Mouse (Mus musculus) T-cell, adult 66 days (primary cell): ENCODE data around the gene Gm17349. TPM values are rescaled to one million over a fixed set of nuclear protein-coding genes. Genes with fewer than 3 reads are reported as not detected.

Experiments used
- total RNA-seq, 2 experiments: library from RNA; stranded (reverse); gene quantifications; 3 replicates in 1 of 2; 4 replicates in 1 of 2; pipeline ENCODE4 v1.2.4; 2023

The Gm17349 gene
- 1 to 10 TPM in 1 of 2 experiments, not detected in 1; 4.3 TPM for total RNA-seq

DNA sequence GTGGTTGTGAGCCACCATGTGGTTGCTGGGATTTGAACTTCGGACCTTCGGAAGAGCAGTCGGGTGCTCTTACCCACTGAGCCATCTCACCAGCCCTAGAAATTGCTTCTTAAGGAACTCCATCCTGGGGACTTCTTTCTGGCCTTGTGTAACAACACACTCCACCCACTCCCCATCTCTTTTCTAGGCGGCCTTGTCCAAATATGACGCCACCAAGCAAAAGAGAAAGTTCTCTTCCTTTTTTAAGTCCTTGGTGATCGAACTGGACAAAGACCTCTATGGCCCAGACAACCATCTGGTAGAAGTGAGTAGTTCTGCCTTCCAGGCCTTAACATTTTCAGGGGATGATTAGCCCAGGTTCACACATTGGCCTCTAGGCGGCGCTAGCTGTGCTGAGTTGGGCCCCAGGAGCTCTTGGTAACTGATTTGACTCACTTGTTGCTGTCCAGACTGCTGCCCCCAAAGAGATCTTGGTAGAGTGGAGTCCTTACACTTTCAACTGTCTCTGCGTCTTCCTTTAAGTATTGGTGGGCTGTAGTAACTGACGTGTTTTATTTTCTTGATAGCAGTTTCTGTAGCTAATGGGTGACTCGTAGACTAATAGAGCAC lies at the start of gene Gm17349:
Gene Gm17349, minus strand, starts transcription at position 51 of the 609 bp plus-strand sequence.

DNA sequence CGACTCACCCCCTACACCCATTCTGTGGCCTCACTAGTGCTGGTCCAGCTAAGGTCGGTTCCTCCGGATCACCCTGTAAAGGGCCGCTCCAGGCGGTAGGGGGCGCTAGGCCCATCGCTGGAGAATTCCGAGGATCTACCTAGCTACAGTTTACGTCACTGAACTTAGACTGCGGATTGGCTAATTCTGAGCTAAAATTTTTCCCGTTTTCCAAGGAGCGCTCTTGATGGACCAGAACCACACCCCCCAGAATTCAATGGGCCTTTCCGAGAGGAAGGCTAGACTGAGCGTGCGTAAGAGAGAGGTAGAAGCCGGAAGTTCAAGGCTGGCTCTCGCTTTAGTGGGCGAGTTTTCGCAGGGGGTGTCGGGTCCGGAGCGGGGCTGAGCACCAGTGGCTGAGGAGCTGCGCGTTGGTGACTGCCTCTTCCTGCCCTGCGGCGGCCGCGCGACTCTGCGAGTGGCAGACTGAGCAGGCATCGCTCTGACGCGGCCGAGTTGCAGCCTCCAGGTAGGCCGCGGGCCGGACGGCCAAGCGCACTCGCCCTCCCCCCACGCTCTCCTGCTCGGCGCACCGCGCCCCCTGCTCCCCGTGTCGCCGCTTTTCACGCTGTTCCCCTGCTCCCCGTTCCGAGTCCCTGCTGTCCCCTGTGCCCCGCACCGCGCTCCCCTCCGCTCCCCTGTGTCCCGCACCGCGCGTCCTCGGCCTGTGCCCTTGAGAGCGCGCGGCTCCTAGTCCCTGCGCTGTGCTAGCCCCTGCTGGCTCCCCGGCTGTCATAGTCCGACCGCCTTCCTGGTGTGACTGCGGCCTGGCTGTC lies 20.3 kb upstream of the Gm17349 start, which contains the start of gene Cox14:
Gene Cox14, plus strand, starts transcription at position 278 of the 815 bp plus-strand sequence.

DNA sequence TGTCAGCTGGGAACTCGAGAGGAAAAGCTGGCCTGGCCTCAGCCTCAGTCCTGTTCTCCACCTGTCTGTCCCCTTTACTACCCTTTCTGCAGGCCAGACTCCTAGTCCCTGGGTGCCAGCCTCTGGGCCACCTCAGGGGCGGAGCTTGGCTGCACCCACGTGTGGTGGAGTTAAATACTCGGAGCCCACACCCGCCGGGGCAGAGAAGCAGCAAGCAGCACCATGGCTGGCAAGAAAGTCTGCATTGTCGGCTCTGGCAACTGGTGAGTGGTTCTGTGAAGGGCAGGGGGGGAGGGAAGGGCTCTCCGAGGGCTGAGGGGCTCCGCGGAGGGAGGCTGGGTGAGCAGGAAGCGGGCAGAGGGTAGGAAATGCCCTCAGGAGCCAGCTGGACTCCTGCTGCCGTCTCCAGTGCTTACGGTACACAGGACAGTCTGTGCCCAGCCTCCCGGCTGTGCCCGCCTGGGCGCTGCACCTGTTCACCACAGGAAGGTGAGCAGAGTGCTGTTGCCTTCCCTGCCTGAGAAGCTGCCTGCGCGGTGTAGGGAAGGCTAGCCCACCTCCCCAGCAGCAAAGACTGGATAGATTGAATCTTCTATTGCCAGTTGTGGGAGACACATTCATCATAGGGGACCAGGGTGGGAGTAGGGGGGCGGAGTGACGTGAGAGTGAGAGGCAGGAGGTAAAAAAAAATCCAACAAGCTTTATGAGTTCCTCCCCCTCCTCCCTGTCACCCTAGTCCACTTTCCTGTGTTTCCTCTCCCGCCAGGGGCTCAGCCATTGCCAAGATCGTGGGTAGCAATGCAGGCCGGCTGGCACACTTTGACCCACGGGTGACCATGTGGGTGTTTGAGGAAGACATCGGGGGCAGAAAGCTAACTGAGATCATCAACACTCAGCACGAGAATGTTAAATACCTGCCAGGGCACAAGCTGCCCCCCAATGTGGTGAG lies 12.4 kb upstream of the Gm17349 start, which contains the start of gene Gpd1:
Gene Gpd1, plus strand, starts transcription at position 130 of the 949 bp plus-strand sequence.

DNA sequence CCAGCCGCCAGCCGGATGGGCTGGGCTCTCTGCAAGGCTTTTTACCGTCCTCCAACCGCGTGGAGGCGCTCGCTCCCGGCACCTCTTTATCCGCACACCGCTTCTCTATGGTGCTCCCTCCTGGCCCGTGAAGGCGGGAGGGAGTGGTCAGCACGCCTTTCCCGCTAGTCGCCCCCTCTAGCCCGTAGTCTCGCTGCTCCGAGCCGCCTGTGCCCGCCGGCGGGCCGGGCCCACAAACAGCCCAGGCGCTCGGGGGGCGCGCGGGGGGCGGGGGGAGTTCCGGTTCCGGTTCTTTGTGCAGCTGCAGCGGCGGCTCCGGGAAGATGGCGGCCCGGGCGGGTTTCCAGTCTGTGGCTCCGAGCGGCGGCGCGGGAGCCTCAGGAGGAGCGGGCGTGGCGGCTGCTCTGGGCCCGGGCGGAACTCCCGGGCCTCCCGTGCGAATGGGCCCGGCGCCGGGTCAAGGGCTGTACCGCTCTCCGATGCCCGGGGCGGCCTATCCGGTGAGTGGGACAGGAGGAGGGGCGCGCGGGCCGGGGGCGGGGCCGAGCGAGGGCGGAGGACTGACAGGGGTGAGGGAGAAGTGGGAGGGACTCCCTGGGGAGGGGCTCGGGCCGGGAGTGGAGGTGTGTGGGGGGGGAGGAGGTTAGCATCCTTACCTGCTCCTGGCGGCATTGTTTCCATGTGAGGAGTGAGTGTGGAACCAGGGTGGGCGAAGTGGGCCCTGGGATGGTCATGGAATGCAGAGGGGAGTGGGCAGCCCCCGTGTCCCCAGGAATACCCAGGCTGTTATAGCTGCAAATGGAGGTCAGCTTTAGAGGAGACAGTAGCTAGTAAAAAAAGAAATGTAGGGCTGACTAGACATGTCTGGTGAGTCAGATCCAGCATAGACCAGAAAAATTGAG lies 3.0 kb downstream of the Gm17349 start, which contains the start of gene Smarcd1:
Gene Smarcd1, plus strand, starts transcription at position 131 of the 902 bp plus-strand sequence.

DNA sequence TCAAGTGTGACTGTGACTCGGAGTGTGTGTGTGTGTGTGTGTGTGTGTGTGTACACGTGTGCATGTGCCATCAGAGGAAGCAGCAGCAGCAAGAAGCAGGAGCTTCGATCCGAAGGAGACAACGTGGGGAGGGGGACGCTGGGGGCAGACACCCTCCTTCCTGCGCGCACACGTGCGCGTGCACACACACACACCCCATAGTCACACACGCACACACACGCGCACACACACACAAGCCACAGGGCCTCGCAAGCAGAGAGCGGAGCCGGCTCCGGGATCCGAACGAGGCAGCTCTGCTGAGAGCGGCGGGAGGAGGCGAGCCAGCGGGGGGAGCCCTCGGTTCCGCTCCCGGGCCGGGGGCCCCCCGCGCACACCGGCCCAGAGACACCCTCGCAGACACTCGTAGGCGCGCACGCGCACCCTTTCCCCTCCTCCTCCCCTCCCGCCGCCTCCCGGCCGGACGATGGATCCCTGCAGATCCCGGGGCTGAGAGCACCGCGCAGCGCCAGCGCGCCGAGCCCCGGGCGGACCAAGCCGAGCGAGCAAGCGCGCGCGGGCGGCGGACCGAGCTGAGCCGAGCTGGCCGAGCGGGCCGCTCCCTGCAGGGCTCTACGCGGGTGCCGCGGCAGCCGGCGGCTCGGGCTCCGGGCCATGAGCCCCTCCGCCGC lies 35.0 kb downstream of the Gm17349 start, which contains the start of gene Asic1:
Gene Asic1, plus strand, starts transcription at position 215 of the 668 bp plus-strand sequence.

Other genes starting within 250 kb of the Gm17349 start
- gene Nckap5l, start 247.7 kb downstream of the Gm17349 start, total RNA-seq = 10 to 100 TPM; 44.1 to 45.4 TPM
- gene Bcdin3d, start 230.8 kb downstream of the Gm17349 start, total RNA-seq = 10 to 100 TPM in 1 of 2 experiments, 1 to 10 TPM in 1; 9.6 to 10.7 TPM
- gene Faim2, start 177.3 kb downstream of the Gm17349 start, total RNA-seq = not detected
- gene Aqp2, start 126.4 kb downstream of the Gm17349 start, total RNA-seq = not detected
- not detected for gene Aqp5, start 114.7 kb downstream of the Gm17349 start, total RNA-seq
- not detected for gene Aqp6, start 104.1 kb downstream of the Gm17349 start, total RNA-seq
- 10 to 100 TPM; 31.1 to 51.2 TPM for gene Racgap1, start 53.8 kb downstream of the Gm17349 start, total RNA-seq
- gene Asic1, start 35.1 kb downstream of the Gm17349 start, total RNA-seq = not detected
- gene Smarcd1, start 3.4 kb downstream of the Gm17349 start, total RNA-seq = 10 to 100 TPM; 59.8 to 68.1 TPM
- 1 to 10 TPM in 1 of 2 experiments, under 1 TPM in 1; 0.50 to 1.5 TPM for gene Gpd1, start 12.0 kb upstream of the Gm17349 start, total RNA-seq
- 10 to 100 TPM; 53.5 to 54.2 TPM for gene Cox14, start 20.1 kb upstream of the Gm17349 start, total RNA-seq
- 10 to 100 TPM; 62.3 to 65.5 TPM for gene Cers5, start 67.4 kb upstream of the Gm17349 start, total RNA-seq
- 1 to 10 TPM in 1 of 2 experiments, under 1 TPM in 1; 0.36 to 1.2 TPM for gene Lima1, start 170.0 kb upstream of the Gm17349 start, total RNA-seq